8 mouse cellular contexts compared by ENCODE assay signal in genomic region chr17:50469543-50470431, GRCm38 (mm10). TPM values are rescaled to one million over a fixed set of nuclear protein-coding genes. Genes with fewer than 3 reads are reported as not detected.
DNase-seq lines count a peak whose midpoint lies in the region; ATAC-seq and TF ChIP-seq lines count a peak whose summit lies in the region.

No protein-coding gene starts in this region.

- no peak for TF ChIP-seq POLR2A in testis, adult 2 months (IDR thresholded peaks at IDR 0.05; ENCODE audit: control insufficient read depth, low read depth, low read length)

- H3K4me3 ChIP-seq in testis, adult 2 months (ENCODE audit: control insufficient read depth, low read depth, low read length): peak overlapping the region; percentile 81
- peak overlapping the region; percentile 32 for H3K4me3 ChIP-seq in hindbrain, embryonic 10.5 days

- no peaks in the 10 kb centered on the region for H3K9me3 ChIP-seq in hindbrain, embryonic 10.5 days

- H3K27ac ChIP-seq in testis, adult 2 months (ENCODE audit: control insufficient read depth, insufficient read depth, low read depth, low read length): peak overlapping the region; percentile 73
- peak overlapping the region; percentile 76 for H3K27ac ChIP-seq in hindbrain, embryonic 10.5 days

- DNase-seq in testis, postnatal 10 days (ENCODE audit: low spot score): no peak
- DNase-seq in hindbrain, embryonic 10.5 days (ENCODE audit: low spot score): peak; percentile 58
- DNase-seq in layer of hippocampus, postnatal 14 days (ENCODE audit: low spot score in 2 of 2): peak; percentile 46 to 67
- DNase-seq in lung, postnatal 10 days: peak; percentile 47
- peak; percentile 61 for DNase-seq in retina, postnatal 1 day
- DNase-seq in cerebellum, adult 18-20 months: no peak

- peak; percentile 80 for ATAC-seq in erythroid progenitor cell, adult 5-6 weeks (replicated peaks; ENCODE audit: low FRiP score, poor library complexity, severe bottlenecking)

- no peaks in the 10 kb centered on the region for H3K36me3 ChIP-seq in testis, adult 2 months (ENCODE audit: control insufficient read depth, insufficient read depth, low read length)
- no peaks in the 10 kb centered on the region for H3K36me3 ChIP-seq in hindbrain, embryonic 10.5 days

- no peaks in the 10 kb centered on the region for H3K27me3 ChIP-seq in testis, adult 2 months (ENCODE audit: control insufficient read depth, insufficient read depth, low read length)
- no peaks in the 10 kb centered on the region for H3K27me3 ChIP-seq in hindbrain, embryonic 10.5 days (ENCODE audit: insufficient read depth, poor library complexity, severe bottlenecking)

- WGBS in hindbrain, embryonic 10.5 days: 26% methylated on average over 13 of the region's 13 CpGs

- no peak for TF ChIP-seq CTCF in testis, adult 2 months (IDR thresholded peaks at IDR 0.05; ENCODE audit: control insufficient read depth, insufficient read depth, insufficient replicate concordance, low read depth, low read length)

- H3K4me1 ChIP-seq in testis, adult 2 months (ENCODE audit: control insufficient read depth, insufficient read depth, low read length): peaks cover 6% of the 10 kb centered on the region
- peaks cover 28% of the 10 kb centered on the region for H3K4me1 ChIP-seq in hindbrain, embryonic 10.5 days (replicated peaks)

RNA-seq across cellular contexts. Expression of gene Plcl2, which starts 39.4 kb away (rescaled TPM):
- 0.73 and 0.95 TPM in 2 replicates for polyA plus RNA-seq in testis, adult 2 months (2012; rRNA removed)
- 145 and 168 TPM in 2 replicates for total RNA-seq in erythroid progenitor cell, adult 5-6 weeks (2015; ENCODE audit: low replicate concordance)
- 165 and 173 TPM in 2 replicates for total RNA-seq in erythroid progenitor cell, adult 5-6 weeks (2017; ENCODE audit: low replicate concordance)
- 3.6 and 4.1 TPM in 2 replicates for polyA plus RNA-seq in hindbrain, embryonic 10.5 days (2016; fragmentation: Nextera tagmentation; extraction: Ambion mirVana)
- total RNA-seq in layer of hippocampus, postnatal 14 days (2021): 10 to 100 TPM; 51.0 to 57.3 TPM

Comparison
In these comparisons a context has a peak if more than half of its experiments do, and no peak if none do; other contexts are left out.
1. DNase-seq: peak in hindbrain, embryonic 10.5 days (single experiment), layer of hippocampus, postnatal 14 days (2 of 2), lung, postnatal 10 days (single experiment) and retina, postnatal 1 day (single experiment); none in testis, postnatal 10 days (single experiment) and cerebellum, adult 18-20 months (0 of 2).